Mouse (Mus musculus) cerebellum, adult 18-20 months (tissue): ENCODE results near the gene Appl2.

Experiments used
- DNase-seq, 2 experiments: peaks; one replicate each; pipeline ENCODE4 v3.0.0; 2021

Gene Appl2

DNA sequence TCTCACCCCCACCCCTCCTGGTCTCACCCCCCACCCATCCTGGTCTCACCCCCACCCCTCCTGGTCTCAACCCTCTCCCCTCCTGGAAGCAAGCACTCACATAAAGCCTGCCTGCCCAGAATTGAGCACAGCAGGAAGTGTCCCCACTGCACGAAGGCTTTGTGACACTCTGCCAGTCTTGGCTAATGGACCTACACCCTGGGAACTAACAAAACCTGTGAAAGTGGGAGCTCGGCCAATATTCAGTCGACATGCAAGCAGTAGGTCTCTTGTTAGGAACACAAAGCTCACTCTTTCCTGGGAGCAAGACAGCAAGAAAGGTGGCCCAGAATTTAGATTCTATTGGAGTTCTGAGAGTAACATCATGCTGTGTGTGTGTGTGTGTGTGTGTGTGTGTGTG, 17.6 kb downstream of the Appl2 start:
- peak; percentile 89 to 92 for DNase-seq

DNA sequence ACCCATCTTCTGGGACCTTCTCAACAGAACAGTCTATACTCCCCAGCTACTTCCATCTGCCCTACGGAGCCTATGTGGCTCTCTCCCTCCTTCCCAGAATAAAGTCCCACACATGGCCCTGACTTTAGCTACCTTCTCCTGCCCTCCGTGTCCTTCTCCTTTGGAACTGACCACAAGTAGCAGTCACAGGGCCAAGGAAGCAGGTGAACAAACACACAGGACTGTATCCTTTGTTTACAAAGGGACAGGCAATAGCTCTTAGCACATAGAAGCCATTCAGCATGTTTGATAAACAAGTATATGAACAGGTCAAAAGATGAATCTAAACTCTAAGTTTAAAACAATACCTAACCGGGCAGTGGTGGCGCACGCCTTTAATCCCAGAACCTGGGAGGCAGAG, 18.7 kb downstream of the Appl2 start:
- no peak for DNase-seq

DNA sequence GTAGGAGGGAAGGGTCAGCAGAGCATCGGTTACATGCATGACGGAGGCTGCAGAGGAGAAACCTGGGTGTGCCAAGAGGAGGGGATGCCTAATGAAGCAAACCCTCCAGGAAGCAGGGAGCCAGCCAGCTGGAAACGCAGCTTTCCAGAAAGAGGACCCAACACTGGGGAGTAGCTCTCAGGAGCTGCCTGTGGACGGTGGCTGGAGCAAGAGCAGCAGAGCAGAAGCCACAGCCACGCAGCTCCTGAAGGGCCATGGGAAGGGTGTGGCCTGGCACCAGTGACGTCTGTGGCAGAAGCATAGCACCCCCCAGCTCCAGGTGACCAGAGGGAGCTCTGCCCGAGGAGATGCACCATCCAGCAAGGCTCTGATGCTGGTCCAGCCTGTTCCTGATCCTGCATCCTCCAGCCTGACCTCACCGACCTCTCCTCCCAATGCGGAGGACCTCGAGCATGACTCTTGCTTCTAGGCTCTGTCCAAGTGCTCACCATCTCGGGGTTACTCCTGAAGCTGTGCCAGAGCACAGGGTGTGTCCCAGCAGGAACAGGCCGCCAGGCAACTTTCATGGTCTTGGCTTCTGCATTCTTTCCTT, 19.3 kb downstream of the Appl2 start:
- peak; percentile 59 to 64 for DNase-seq

DNA sequence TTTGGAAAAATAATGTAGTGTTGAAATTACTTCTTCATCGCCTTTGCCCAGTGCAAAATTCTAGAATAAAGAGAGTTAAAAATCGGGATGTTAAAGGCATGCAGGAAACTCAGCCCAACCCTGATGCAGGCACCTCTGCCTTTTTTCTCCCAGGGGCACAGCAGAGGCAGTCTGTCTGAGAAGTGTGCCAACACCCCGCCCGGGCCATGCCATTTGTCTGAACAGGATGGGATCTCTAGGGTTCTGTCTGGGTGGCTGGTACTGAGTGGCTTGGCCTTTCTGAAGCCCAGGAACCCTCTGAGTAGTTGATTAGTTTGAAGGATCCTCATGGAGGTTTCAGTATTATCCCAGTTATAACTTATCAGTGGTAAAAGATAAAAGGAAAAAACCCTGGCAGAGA, 20.3 kb downstream of the Appl2 start:
- DNase-seq: peak; percentile 50 to 56

DNA sequence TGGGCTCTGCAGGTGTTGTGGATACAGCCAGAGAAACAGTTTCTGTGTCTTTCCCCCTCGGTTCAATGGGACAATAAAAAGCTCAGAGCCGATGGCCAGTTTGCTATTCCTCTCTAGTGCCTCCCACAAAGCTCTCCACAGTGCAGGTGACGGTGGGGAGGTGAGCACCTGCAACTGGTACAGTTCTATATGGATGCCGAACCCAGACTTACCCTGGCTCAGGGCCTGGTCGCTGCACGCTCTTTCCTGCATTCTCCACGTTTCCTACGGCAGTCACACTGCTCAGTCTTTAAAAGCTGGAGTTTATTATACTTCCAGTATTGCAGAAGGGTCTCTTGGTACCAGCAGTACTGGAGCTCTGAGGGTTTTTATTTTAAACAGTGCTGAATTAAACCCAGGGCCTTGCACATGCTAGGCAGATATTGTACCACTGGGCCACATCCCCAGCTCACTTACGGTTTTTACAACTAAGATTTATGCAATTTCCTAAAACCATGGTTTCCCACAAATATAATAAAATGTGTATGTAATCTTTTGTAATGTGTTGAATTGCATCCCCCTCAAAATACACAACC, 21.3 kb downstream of the Appl2 start:
- DNase-seq: no peak

DNA sequence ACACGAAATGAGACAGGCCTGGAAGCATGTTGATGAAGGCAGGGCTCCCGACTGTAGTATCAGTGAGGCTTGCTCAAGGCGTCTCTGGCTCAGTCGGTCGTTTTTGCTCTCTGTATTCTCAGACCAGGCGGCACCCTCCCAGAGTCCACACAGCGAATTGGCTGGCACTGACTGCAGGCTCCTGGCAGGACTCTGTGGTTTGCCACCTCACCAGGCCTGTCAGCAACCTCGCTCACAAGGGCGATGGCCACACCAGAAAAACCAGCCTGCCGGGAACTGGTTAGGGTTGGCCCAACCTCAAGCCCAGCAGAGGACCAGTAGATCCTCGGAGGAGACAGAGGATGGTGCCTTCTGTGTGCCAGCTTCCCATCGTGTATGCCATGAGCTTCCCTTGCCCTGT, 23.7 kb downstream of the Appl2 start:
- peak; percentile 80 to 87 for DNase-seq

DNA sequence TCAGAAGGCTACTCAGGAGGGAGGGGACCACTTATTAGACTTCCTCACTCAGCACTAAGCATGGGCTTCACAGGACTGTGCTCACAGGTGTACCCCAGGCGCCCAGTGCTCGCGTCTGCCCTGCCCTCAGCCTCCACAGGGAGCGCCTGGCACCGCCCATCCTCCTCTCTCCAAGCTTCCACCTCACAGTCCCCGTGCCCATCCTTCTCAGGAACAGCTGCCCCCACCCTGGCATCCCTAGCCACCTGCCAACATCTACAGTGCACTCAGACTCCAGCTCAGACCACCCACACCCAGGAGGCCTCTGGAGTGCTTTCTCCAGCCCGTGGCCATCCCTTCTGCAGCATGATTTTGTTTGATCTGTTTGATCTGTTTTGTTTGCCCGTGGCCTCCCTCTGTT, 24.5 kb downstream of the Appl2 start:
- DNase-seq: peak in 1 of 2 experiments; percentile 44

DNA sequence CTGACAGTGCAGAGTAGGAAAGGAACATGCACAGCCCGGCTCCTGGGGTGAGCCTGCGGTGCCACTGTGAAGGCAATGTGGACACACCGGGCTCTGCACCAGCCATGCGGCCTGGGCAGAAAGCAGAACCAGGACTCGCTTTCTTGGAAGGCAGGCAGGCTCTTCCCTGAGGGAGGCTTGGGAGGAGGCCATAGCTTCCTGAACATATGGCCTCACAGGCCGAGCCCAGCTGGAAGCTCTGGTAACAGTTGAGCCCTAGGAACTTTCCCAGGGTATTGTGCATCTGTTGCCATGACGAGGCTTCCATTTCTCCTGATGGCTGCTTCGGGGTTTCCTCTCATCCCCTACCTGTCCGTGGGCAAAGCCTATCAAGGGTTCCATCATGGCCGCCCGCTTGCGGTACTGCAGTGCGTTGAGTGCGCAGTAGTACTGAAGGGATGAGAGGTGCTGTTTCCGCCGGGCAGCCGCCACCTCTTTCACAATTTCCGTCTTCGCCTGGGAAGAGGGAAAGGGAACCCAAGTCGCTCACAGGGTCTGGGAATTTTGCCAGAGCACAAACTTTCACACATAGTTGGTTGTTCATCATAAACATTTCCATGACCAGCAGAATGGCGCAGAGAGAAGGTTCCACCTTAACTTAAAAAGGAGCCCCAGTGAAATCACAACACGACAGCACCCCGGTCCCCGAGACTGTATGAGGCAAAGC, 28.0 kb downstream of the Appl2 start:
- DNase-seq: peak; percentile 93

DNA sequence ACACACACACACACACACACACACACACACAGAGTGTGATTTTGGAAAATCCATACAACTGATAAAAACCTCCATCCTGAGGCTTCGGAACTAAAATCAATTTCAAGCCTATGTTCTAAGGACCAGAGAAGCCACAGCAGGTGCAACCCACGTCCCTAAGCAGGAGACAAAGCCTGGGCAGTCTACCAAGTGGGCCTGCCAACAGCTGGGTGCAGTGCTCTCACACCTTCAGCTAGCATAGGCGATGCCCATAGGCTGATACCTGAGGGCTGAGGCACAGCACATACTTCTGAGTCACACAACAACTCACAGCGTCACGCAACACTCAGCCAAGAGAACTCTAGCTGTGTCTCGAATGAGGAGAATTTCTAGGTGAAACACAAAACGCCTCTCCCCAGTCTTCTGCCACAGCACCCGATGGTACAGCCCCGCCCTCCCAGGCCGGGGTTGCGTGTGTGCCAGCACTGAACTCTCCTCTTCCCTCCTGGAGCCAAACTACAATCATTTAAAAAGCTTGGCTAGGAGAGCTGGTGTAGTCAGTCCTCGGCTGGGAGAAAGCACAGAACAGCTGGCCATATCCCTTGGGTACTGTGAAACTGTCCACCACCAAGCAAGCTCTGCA, 29.6 kb downstream of the Appl2 start:
- peak; percentile 79 to 85 for DNase-seq

DNA sequence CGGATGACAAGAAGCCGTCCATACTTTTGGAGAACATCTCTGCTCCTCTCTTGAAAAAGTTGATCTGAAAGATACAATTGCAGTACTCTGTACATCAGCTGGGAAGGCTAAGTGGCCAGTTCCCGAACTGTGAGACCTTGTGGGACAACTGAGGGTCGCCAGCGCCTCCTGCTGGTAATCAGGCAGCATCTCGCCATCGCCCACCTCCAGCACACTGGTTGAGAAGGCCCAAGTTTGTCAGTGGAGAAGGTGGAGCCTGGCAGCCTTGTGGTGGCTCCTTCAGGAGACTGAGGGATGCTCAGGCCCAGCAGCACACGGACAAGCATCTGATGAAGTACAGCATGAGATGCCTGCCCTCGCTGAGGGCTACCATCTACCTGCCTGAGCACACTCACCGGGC, 31.2 kb downstream of the Appl2 start:
- DNase-seq: peak; percentile 54 to 64

DNA sequence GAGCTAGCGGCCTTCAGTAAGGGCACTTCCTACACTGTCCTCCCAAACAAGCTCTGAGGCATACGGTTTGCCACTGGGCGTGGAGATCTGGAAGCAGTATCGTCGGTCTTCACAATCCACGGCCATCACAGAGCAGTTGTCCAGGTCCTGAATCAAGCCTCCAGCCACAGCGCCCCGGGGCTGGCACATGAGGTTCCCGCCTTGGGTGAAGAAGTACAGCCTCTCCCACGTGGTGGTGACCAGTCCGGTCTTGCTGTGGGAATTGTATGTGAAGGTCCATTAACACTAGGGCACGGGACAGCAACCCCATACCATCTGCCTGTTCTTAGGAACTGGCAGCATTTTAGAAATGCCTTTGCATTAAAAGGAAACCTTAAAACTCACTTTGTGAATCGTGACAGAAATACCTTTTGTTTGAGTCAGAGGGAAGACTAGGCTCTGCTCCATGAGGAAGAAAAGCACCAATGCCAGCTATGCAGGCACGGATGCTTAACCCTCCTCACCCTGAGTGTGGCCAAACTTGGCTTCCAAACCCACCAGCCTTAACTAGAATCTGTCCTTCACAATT, 35.8 kb downstream of the Appl2 start:
- no peak for DNase-seq

DNA sequence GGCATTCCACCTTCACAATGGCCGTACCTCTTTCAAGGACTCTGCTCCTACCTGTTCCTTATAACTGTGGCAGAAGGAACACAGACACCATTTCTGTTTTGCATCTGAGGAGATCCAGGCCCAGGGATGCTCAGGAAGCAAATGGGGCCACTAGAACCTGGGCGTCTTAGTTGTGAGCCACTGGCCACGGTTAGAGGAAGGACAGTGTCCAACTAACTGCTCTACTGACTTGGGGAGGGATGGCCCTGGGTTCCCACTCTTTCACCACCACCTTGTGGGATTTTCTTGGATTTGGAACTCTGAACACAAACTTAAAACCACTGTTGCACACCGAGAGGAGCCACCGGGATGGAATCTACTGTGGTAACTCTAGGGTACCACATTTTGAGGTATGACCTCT, 36.7 kb downstream of the Appl2 start:
- DNase-seq: no peak

DNA sequence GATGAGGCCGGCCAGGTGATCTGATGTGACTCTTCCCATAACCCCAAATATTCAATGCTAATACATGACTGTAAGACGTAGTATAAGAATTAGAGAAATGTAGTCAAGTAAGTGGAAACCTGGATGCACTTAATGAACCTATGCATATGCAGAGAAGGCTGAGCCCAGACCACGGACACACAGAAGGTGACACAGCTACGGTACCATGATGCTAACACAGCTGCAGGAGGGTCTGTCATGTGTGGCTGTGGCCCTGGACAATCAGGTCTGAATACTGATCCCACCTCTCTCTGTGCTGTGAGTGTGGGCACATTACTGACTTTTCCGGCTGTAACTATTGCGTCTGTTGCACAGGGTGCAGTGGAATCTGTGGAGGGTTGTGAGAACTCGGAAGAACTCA, 38.0 kb downstream of the Appl2 start:
- no peak for DNase-seq

DNA sequence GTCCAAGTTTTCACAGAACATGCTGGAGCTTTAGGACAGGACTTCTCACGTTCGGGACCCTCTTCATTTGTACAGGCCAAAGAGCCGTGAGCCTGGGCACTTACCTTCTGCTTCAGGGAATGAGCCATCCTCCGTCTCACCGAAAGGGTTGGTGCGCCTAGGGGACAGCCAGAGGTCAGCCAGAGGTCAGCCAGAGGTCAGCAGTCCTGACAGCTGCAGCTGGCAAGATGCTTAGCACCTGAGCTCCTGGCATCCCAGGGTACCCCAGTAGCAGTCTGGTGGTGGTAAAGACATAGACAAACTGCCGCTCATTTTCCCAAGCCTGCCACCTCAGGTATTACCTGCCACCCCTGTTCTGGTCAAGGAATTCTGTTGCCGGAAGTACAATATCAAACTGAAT, 39.9 kb downstream of the Appl2 start:
- no peak for DNase-seq

DNA sequence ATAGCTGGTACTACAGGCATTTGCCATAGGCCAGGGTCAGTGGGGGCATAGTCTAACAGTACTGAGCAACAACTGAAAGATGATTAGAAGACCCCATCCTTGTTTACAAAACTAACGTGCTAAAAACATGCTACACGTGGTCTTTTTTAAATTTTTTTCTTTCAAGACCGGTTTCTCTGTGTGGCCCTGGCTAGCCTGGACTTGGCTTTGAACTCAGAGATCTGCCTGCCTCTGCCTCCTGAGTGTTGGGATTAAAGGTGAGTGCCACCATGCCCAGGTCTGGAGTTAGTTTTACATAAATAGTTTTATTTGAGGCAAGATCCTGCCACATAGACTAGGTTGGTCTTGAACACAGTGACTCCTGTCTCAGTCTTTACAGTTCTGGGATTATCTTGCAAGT, 41.4 kb downstream of the Appl2 start:
- no peak for DNase-seq

DNA sequence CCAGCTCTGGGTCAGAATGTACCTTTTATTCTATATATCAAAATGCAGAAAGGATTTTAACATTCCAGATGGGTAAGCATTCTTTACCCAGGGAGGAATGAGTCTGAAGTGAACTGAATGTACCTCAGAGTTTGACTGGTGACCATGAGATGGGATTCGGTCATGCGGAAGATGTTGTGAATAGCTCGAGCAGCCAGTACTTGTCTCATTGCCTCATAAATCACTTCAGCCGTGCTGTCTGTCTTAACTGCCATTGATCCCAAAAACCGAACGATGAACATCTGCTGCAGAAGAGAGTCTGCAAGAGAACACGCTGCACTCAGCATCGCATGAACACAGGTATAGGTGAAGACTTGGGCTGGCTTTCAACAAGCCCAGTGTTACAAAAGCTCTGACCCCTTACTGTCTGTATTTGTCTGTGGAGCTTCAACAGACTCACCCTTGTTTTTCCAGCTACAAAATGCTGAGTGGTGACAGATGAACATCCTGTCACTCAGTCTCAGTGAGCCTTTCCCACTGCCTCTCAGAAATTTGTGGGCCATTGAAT, 42.8 kb downstream of the Appl2 start:
- DNase-seq: peak in 1 of 2 experiments; percentile 17

DNA sequence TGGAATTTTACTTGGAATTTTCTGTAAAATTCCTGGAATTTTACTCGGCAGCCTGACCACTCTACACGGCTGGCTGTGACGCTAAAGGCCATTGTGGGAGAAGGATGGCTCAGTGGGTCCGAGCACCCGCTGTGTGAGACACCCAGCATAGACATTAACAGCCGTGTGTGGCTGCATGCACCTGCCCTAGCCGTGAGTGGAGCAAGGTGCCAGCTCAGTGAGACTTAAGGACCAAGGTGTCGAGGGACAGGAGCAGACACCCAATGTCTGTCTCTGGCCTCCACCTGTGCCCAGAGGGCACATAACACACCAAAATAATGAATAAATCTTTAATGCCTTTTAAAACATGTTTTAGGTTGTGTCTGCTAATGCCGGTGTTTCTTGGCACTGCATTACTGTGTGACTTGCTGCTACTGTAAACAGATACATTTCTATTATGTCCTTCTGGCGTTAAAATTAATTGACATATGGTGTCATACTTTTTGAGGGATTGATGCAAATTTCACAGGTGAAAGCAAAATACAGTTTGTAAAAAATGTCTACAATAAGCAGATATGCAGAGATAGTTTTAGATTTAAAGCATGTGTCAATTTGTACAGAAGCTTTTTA, 44.5 kb downstream of the Appl2 start:
- peak; percentile 24 to 46 for DNase-seq

DNA sequence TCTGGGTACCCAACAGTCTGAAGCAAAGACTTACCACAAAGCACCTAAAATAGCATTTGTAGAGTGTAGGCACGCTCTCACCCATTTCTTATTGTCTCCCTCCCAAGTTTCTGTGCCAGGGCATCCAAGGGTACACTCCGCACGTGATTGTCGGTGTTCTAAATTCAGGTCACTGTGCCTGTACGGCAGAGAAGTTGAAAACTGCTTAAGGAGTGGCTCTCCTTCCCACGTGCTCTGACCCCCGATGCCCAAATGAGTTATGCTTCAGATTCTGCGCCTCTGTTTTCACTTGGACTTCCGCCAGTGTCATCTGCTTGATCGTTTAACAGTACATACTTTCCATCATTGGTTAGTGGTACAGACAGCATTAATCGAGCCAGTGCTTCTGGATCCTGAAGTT, 47.9 kb downstream of the Appl2 start:
- DNase-seq: peak in 1 of 2 experiments; percentile 20

DNA sequence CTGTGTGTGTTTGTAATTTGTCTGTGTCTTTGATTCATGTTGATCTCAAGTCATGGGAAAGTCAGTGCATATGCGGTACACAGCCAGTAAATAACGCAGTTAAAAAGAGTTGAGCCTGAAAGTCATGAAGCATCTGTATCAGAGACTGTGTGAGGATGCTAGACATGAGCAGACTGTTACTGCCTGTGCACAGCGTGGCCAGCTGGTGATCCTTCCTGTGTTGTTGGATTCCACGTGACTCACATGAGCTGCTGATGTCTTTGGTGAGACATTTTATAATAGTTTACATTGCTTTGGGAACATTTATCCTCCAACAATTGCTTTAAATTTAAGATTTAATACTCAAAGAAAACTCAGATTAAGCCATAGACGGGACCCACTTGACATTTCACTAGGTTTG, 54.0 kb downstream of the Appl2 start:
- no peak for DNase-seq

DNA sequence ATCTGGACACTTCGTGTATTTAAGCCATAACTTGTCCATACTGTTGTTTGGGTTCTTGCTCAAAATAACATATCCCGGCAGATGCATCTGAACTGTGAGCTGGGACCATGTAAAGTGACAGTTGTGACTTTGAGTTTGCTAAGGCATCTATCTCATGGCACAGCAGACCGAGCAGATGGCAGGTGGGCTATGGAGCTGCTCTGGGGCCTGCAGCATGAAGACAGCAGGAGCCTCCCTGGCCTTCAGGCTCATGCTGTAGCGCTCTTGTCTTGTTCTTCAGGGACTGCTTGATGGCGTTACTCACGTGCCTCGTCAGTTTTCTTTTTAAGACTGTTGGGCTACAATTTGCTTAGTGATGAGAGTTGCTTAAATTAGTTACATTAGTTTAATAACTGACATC, 55.9 kb downstream of the Appl2 start:
- peak in 1 of 2 experiments; percentile 50 for DNase-seq

DNA sequence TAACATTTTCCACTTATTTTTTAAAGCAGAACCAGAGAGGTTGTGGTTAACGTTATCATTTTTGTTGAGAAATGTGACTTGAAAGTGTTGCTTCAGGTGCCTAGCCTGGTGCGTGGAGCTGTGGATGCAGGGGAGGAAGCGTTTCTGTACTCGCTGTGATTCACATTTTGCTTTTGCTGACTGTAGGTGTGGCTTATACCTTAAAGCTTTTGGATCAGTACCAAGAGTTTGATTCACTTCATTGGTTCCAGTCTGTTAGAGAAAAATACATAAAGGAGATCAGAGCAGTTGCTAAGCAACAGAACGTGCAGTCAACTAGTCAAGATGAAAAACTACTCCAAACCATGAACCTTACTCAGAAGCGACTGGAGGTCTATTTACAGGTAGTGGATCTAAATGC, 57.7 kb downstream of the Appl2 start:
- DNase-seq: no peak

DNA sequence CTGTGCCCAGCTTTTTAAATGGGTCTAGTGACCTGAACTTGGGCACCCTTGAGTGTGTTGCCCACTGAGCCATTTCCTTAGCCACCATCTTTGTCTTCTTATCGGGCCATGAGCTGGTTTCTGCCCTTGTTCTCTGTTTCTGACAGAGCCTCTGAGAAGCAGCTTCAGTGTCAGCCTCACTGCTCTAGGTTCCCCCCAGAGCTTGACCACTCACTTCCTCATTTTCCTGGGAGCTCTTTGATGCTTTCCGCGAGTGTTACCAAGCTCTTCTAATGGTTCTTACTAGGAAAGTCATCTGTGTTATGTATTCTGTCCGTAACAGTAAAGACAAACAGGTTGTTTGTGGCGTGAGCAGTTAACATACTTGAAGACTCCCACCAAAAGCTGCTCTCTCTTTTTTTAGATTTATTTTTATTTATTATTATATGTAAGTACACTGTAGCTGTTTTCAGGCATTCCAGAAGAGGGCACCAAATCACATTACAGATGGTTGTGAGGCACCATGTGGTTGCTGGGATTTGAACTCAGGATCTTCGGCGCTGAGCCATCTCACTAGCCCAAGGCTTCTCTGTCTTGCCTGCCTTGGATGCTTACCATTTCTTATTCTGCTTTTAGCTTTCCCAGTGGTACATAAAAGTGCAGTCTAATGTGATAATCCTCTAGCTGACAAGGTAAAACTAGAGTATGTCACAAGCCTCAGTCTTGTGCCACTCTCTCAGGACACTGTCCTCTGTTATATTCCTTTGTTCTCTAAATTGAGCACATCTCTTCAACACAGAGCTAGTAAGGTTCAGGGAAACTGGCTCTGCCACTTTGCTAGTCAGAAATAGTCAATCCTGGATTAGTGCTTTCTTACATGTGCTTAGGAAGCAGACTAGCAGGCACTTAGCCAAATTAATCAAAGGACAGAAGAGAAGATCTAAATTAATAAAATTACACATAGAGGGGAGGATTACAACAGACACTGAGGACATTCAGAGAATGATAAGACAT, 82.8 kb downstream of the Appl2 start:
- no peak for DNase-seq
